Mouse (Mus musculus): ENCODE data around the gene Eya2. TPM values are rescaled to one million over a fixed set of nuclear protein-coding genes. Genes with fewer than 3 reads are reported as not detected.

Gene Eya2
- polyA plus RNA-seq, 1 experiment from 2014 or later, result 0.16 TPM

DNA sequence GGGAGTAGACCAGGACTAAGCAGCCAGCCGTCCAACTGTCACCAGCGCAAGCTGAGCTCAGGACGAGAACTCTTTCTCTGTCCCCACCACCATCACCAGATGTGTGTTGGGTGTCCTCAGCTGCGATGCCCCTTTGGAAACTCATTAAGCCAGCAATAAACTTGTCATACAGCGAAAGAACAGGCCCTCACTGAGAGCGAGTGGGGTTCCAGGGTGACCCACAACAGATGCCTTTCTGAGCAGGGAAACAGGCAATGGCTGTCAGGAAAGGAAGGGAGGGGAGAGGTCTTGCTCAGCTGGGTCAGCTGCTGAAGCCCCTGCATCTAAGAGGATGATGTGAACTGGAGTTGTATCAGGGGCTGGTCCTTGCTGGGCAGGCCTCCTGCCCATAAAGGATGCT lies 2.7 kb downstream of the Eya2 start:
- 63% methylated on average over 6 of the region's 6 CpGs for WGBS

DNA sequence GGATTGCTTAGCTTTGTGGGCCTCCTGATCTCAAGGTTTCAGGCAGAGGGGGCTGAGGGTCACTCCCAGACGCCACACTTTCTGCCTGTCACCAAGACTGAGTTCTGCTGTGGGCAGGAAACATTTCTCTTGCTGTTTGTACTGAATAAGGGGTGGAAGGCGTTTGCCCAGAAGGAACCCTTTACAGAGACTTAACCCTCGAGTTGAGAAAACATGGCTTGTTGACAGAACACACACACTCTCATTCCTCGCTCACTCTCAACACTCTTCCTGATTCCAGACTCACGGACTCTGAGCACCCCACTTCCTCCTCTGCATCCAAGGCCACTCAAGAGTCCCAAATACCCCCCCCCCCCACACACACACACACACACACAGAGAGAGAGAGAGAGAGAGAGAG lies 3.3 kb downstream of the Eya2 start:
- ATAC-seq, result no peak
- no peak overlapping the region for H3K27ac ChIP-seq (ENCODE audit: low read depth, low read length)
- H3K27me3 ChIP-seq (replicated peaks; ENCODE audit: control insufficient read depth, insufficient read depth, low read length), result peaks cover 50% of the 10 kb centered on the region

More for the DNA sequence above, 2.7 kb downstream of the Eya2 start:
- no peak for ATAC-seq
- H3K4me1 ChIP-seq (replicated peaks; ENCODE audit: control insufficient read depth, insufficient read depth, low read length), result no peaks in the 10 kb centered on the region
- 0 out of 2 replicates have a peak, but pooled peaks cover 3% of the 10 kb centered on the region for H3K9me3 ChIP-seq (ENCODE audit: control insufficient read depth)
- no peak overlapping the region for H3K4me3 ChIP-seq (ENCODE audit: low read depth, low read length)
- H3K36me3 ChIP-seq (ENCODE audit: control insufficient read depth, insufficient read depth), result no peaks in the 10 kb centered on the region
- peaks cover 52% of the 10 kb centered on the region for H3K27me3 ChIP-seq (replicated peaks; ENCODE audit: control insufficient read depth, insufficient read depth, low read length)
- no peak overlapping the region for H3K9ac ChIP-seq (ENCODE audit: low read depth, low read length)
- H3K27ac ChIP-seq (ENCODE audit: low read depth, low read length), result no peak overlapping the region
- H3K4me2 ChIP-seq (replicated peaks; ENCODE audit: low read depth), result no peak overlapping the region
- TF ChIP-seq CTCF (IDR thresholded peaks at IDR 0.05; ENCODE audit: low read depth), result no peak

DNA sequence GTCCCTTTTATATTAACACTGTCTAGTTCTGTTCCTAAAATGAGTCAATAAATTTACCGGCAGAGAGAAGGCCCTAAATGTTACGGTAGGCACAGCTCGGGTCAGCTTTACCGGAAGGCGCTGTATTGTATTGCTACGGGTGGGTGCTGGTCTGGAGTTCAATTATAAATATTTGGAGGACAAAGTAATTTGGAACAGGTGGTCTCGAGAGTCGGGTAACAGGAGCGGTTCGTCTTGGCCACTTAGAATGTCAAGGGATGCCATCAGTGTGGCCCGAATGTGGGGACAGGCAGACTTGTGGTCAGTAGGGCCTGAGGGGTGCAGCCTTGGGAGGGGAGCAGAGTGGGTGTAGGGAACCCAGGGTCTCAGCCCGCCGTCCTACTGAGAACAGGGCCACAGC lies 4.7 kb downstream of the Eya2 start:
- H3K9ac ChIP-seq (ENCODE audit: low read depth, low read length), result no peak overlapping the region
- H3K4me3 ChIP-seq (ENCODE audit: low read depth, low read length), result no peak overlapping the region
- no peaks in the 10 kb centered on the region for H3K9me3 ChIP-seq (ENCODE audit: control insufficient read depth)
- H3K27me3 ChIP-seq (replicated peaks; ENCODE audit: control insufficient read depth, insufficient read depth, low read length), result peaks cover 36% of the 10 kb centered on the region
- no peak for TF ChIP-seq CTCF (IDR thresholded peaks at IDR 0.05; ENCODE audit: low read depth)
- WGBS, result 67% methylated on average over 13 of the region's 13 CpGs
- ATAC-seq, result no peak
- H3K27ac ChIP-seq (ENCODE audit: low read depth, low read length), result no peak overlapping the region
- H3K36me3 ChIP-seq (ENCODE audit: control insufficient read depth, insufficient read depth), result no peaks in the 10 kb centered on the region
- H3K4me2 ChIP-seq (replicated peaks; ENCODE audit: low read depth), result no peak overlapping the region
- no peaks in the 10 kb centered on the region for H3K4me1 ChIP-seq (replicated peaks; ENCODE audit: control insufficient read depth, insufficient read depth, low read length)

More for the DNA sequence above, 3.3 kb downstream of the Eya2 start:
- Histone ChIP-seq H3K4me3 (ENCODE audit: low read depth, low read length) (no peak overlapping the region), H3K9ac (ENCODE audit: low read depth, low read length) (no peak overlapping the region), H3K36me3 (ENCODE audit: control insufficient read depth, insufficient read depth) (no peaks in the 10 kb centered on the region), H3K4me2 (replicated peaks; ENCODE audit: low read depth) (no peak overlapping the region), H3K9me3 (ENCODE audit: control insufficient read depth) (0 out of 2 replicates have a peak, but pooled peaks cover 3% of the 10 kb centered on the region), H3K4me1 (replicated peaks; ENCODE audit: control insufficient read depth, insufficient read depth, low read length) (no peaks in the 10 kb centered on the region)
- 36% methylated on average over 5 of the region's 5 CpGs for whole genome bisulfite sequencing
- no peak for TF ChIP-seq CTCF (IDR thresholded peaks at IDR 0.05; ENCODE audit: low read depth)

DNA sequence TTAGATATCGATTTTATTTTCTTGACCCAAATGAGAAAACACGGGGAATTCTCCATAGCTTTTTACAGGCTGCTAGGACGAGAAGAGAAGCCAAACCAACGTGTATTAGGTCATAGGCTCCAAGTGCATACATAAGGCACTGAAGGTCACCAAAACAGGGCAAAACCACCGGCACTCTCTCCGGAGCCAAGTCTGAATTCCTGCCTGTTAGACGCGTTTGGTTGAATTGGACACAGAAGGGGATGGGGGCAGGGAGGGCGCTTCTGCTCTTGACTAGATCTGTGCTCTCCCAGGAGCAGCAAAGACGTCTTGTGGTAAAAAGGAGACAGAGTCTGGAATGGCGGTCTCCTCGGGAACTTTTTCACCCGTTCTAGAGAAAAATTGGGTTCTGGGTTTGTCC lies 6.1 kb downstream of the Eya2 start:
- H3K9ac ChIP-seq (ENCODE audit: low read depth, low read length), result no peak overlapping the region
- WGBS, result 45% methylated on average over 13 of the region's 13 CpGs
- H3K9me3 ChIP-seq (ENCODE audit: control insufficient read depth), result no peaks in the 10 kb centered on the region
- no peaks in the 10 kb centered on the region for H3K36me3 ChIP-seq (ENCODE audit: control insufficient read depth, insufficient read depth)
- no peak overlapping the region for H3K27ac ChIP-seq (ENCODE audit: low read depth, low read length)
- H3K27me3 ChIP-seq (replicated peaks; ENCODE audit: control insufficient read depth, insufficient read depth, low read length), result peaks cover 22% of the 10 kb centered on the region
- H3K4me3 ChIP-seq (ENCODE audit: low read depth, low read length), result no peak overlapping the region
- no peak overlapping the region for H3K4me2 ChIP-seq (replicated peaks; ENCODE audit: low read depth)
- no peak for TF ChIP-seq CTCF (IDR thresholded peaks at IDR 0.05; ENCODE audit: low read depth)
- ATAC-seq, result no peak
- H3K4me1 ChIP-seq (replicated peaks; ENCODE audit: control insufficient read depth, insufficient read depth, low read length), result no peaks in the 10 kb centered on the region

DNA sequence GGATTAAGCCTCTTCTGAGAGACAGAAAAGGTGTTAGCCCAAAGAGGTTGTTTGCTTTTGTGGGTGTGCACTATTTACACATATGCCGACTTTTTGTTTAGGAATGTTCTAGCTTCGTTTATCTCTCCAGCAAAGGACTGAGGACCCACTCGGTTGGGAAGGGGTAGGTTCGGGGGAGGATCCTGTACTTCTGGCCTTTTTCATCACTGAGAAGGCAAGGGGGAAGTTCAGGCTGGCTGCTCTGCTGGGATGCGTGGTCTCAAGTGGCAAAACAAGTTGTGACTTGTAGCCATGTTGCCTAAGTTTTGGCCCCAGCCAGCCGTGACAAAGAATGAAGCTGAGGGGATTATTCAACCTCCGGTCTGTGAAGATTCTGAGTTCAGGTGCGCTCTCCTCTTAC lies 6.8 kb downstream of the Eya2 start:
- no peak overlapping the region for H3K4me2 ChIP-seq (replicated peaks; ENCODE audit: low read depth)
- no peak for TF ChIP-seq CTCF (IDR thresholded peaks at IDR 0.05; ENCODE audit: low read depth)
- 29% methylated on average over 8 of the region's 8 CpGs for WGBS
- ATAC-seq, result no peak
- peaks cover 17% of the 10 kb centered on the region; the same call in 1 of the 2 replicates for H3K27me3 ChIP-seq (replicated peaks; ENCODE audit: control insufficient read depth, insufficient read depth, low read length)
- H3K36me3 ChIP-seq (ENCODE audit: control insufficient read depth, insufficient read depth), result no peaks in the 10 kb centered on the region
- H3K9me3 ChIP-seq (ENCODE audit: control insufficient read depth), result no peaks in the 10 kb centered on the region
- no peak overlapping the region for H3K27ac ChIP-seq (ENCODE audit: low read depth, low read length)
- H3K4me3 ChIP-seq (ENCODE audit: low read depth, low read length), result no peak overlapping the region
- H3K4me1 ChIP-seq (replicated peaks; ENCODE audit: control insufficient read depth, insufficient read depth, low read length), result no peaks in the 10 kb centered on the region
- H3K9ac ChIP-seq (ENCODE audit: low read depth, low read length), result no peak overlapping the region

DNA sequence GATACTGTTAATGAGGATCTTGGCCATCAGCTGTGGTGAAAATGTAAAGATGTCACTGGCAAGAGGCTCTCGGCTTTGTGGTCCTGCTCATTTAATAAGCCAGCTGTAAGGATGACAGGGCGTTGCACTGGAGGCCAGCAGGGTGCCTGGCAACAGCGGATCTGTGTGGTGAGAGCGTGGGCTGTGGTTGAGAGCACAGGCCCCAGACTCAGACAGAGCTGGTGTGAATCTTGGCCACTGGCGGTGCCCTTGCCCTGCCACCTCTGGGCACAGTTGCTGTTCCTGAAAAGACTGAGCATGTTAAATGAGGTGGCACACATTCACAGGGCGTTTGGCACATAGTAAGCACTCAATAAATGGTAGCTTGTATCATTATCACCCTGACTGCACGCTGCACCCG lies 8.9 kb downstream of the Eya2 start:
- Histone ChIP-seq H3K4me1 (replicated peaks; ENCODE audit: control insufficient read depth, insufficient read depth, low read length) (no peaks in the 10 kb centered on the region), H3K9ac (ENCODE audit: low read depth, low read length) (no peak overlapping the region), H3K9me3 (ENCODE audit: control insufficient read depth) (no peaks in the 10 kb centered on the region), H3K4me2 (replicated peaks; ENCODE audit: low read depth) (no peak overlapping the region), H3K27ac (ENCODE audit: low read depth, low read length) (no peak overlapping the region), H3K27me3 (replicated peaks; ENCODE audit: control insufficient read depth, insufficient read depth, low read length) (peaks cover 11% of the 10 kb centered on the region; the same call in 1 of the 2 replicates), H3K36me3 (ENCODE audit: control insufficient read depth, insufficient read depth) (no peaks in the 10 kb centered on the region), H3K4me3 (ENCODE audit: low read depth, low read length) (no peak overlapping the region)
- no peak for ATAC-seq
- WGBS, result 77% methylated on average over 8 of the region's 8 CpGs
- no peak for TF ChIP-seq CTCF (IDR thresholded peaks at IDR 0.05; ENCODE audit: low read depth)
